Mouse (Mus musculus) adrenal gland, postnatal 4 days (tissue): Measurements from ENCODE around the gene Lpp. TPM values are rescaled to one million over a fixed set of nuclear protein-coding genes. Genes with fewer than 3 reads are reported as not detected.

ENCODE experiments used
- DNase-seq, 2 experiments: peaks; one replicate each; pipeline ENCODE4 v3.0.0; 2021 to 2022; ENCODE audit warnings: low spot score in 2 of 2, mixed read lengths in 2 of 2
- total RNA-seq, 2 experiments: library from RNA; stranded (reverse); gene quantifications; 2 replicates each; pipeline ENCODE4 v1.2.3; 2021

The Lpp gene
- total RNA-seq, 2 experiments from 2014 or later, result 70.2 to 80.0 TPM

DNA sequence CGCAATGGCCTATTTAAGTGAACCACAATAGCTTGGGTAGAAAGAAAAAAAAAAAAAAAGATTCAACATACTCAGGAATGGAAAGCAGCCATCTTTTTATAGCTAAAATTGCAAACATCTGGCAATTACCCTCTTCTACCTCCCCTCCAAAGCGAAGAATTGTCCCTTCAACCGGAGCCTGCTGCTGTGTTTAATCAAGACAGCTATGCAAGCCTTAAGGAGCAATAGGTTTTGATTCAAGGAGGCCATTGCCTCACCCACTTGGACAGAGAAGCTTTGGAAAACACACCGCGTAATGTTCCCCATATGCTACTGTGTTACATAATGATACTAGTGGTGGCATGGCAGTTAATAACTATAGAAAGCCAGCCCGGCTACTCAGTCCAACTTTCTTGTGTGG, 226.2 kb downstream of the Lpp start:
- DNase-seq, result no peak

DNA sequence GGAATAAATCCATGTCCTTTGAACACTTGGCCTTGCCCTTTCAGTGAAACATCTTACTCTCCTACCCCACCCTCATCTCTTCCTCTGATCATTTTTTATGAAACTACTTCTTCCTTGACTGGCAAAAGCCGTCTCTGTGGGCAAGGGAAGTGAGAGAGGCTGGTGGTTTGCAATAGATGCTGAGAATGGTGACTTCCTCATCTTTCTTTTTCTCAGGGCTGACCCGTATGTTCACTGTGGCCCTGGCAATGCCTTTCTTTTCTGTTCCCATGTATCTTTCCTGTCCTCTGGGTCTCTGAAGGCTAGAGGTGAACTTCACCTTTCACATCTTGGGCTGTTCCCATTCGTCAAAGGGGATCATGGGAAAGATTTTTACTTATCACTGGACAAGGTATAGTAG, 226.7 kb downstream of the Lpp start:
- DNase-seq, result no peak

DNA sequence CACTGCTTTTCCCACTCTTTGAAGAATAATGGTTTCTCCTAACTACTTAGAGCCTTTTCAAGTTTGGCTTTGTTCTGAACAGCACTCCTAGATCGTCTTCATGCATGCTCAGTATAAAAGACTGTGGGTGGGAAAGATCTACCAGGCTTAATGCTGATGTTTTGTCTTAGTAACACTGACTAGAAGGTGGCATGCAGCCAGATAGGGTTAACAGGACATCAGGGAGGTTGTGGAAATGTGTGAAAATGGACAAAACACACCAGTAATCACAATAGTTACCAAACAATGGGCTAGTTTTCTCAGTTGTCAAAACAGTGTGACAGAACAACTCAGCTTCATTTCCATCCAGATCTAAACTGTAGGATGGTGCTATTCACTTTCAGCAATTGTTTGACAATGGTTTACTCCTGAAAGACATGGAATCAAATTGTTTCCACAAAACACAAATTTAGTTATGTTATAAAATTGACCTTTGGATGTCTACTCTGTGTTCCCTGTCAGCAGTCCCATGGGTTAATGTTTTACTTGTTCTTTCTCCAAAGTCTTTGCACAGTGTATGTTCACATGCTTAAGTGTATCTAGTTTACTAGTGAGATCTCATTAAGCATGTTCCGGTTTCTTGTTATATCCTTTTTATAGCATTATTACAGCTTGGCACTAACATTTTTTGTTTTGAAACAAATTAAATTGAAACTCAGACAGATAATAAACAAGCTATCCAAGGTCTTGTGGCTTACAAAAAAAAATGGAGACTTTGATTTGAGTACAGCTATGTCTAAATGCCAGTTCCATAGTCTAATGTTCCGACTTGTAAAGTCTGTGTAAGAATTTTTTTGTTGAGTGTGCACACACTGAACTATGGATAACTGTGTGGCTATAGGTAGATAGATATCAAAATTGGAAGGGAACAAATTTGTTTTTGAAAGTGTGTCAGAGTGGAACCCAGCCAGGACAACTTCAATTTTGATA, 229.2 kb downstream of the Lpp start:
- DNase-seq, result no peak

DNA sequence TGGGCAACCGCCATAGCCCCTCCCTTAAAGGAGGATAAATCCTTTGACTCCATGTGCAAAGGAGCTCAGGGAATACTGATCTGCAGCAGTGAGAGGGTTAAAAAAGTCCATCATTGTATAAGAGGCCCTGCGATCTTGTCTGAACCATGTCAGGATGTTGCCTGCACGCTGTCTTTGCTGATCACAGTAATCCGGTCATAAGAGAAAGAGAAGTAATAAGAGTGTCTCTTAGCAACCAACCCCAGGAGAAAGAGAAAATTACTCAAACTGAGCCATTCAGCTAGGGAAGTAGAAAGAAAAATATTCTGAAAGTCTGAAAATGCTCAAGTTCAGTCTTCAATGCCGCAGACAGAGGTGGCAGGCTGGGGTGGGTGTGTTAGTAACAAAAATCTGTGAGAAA, 231.0 kb downstream of the Lpp start:
- DNase-seq, result no peak

DNA sequence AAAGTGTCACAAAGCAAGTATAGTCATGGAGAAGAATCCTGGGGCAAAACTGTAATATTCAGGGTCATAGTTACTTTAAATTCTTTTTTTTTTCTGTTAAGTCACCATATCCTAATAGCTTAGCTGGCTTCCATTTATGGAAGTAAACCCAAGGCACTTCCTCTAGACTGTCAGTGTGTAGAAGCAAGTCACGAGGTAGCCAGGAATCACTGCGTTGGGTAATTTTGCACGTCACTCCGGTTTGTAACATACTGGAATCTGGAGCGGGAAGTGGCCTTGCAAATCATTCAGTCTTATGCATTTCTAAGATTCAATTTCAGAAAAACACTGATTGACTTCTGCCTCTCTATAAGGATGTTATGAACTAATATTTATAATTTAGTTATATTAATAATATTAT, 232.3 kb downstream of the Lpp start:
- no peak for DNase-seq

DNA sequence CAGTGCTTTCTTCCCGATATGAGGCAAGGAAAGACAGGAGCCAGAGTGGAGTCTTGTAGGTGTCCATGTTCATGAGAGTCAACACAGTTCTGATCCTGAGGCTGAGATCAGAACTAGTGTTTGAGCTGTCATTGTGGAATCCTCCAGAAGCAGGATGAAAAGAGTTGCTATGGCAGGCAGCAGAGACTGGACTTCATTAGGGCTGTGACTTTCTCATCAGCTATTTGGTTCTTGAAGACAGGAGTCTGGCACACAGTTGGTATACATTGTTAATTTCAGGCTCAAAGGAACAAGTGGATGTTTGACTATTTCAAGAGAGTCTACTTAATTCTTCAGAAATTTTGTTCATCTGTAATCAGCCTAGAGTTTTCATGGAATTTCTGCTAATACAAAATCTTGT, 235.5 kb downstream of the Lpp start:
- no peak for DNase-seq

DNA sequence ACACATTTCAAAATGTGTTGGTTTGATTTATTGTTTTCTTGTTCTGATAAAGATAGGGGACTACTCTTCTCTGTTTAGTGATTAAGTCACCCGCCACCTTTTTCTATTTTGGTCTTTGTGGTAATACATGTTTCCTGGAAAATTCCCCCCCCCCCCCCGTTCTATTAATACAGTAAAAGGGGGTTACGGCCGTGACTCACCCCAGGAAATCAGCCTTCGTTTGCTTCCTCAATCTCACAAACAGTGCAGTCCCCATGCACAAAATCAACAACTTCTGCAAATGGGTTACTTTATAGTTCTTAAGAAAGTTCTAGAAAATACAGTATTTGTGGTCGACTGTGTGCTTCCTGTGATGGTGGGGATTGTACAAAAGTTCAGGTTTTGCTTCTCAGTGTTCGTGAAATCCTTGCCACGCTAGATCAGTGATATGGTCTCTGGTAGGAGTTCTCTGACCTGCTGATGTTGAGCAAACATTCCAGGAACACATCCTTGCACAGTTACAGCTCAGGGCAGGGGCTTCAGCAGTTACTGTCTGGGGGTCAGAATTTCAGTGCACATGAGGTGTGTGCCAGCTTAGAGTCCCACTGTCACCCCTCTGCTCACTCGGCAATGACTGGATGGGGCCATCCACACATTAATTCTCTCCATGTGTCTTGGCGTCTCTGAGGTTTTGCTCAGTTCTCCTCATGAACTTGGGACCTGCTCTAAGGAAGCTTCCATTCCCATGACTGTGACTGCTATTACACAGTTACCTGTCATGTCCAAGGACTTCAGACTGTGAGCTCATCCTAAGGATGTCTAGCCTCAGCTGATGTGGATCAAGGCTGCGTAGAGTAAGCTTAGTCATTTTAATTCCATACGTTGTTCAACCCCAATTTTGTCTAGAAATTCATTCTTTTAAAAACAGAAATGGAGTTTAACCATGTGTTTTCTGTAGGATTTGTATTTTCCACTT, 236.2 kb downstream of the Lpp start:
- DNase-seq, result no peak

DNA sequence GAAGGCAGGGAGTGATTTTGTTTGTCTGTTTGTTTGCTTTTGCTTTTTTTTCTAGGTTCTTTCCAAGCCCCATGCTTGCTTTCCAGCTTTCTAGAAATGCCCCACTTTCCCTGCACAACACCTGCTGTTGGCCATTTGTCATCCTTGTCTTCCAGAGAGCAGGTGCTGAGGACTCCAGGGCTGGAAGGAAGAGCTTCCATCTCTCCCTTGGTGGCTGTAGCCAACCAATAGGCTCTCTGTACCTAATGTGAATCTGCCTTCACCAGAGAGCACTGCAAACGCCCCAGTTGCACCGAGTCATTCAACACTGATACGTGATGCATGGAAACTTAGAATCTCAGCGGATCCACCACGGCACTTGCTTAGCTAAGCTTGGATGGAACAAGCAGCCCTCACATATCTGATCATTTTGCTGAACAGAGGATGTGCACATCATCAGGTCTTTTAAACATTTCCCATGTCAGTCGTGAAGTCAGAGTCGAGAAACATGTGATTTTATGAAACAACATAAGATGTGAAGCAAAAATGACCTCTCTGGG, 242.1 kb downstream of the Lpp start:
- no peak for DNase-seq

DNA sequence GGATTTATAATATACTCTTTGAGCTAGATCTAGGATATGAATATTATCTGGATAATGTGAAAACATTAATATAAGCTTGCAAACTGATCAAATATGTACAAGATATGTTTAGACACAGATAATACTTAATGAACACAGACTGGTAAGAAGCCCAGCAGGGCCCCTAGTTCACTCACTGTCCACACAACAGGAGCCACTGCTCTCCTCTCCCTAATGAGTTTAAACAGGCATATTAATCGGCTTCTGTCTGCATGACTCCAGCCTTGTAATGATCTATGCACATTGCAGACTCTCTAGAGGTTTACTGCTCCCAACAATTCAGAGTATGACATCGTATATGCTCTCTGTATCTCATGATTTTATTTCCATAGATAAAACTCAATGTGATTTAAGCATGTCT, 243.6 kb downstream of the Lpp start:
- DNase-seq, result no peak

DNA sequence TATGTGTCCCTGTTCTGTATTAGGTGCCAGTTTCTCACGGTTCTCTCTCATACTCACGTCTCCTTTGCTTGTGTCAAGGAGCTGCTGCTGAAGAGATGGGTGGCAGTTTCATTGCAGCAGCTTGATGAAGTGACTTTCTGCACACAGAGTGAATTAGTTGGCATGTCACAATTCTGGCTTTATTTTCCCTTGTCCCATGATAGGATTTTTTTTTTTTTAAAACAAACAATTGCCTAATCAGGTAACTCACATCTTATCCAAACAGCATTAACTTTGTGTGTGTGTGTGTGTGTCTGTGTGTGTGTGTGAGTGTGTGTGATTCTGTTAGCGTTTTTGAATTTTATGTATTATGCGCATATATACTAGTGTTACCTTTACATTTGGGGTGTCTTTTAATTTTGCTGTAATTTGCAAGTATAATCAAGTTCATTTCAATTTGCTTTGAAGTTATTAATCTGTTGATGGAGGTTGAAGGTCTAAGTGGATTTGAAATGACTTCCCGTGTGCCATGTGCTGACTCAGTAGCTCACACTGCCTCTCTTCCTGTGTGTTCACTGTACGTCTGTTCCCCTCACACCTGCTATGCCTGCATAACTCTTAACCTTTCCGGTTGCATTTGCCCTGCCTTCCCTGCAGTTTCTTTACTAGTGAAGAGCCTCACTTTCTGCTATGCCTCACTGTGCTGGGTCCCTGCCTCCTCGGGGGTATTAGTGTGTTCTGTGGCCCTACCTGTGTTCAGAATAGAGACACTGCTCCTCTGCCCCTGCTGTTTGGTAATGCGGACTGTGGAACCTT, 247.9 kb downstream of the Lpp start:
- DNase-seq, result no peak

DNA sequence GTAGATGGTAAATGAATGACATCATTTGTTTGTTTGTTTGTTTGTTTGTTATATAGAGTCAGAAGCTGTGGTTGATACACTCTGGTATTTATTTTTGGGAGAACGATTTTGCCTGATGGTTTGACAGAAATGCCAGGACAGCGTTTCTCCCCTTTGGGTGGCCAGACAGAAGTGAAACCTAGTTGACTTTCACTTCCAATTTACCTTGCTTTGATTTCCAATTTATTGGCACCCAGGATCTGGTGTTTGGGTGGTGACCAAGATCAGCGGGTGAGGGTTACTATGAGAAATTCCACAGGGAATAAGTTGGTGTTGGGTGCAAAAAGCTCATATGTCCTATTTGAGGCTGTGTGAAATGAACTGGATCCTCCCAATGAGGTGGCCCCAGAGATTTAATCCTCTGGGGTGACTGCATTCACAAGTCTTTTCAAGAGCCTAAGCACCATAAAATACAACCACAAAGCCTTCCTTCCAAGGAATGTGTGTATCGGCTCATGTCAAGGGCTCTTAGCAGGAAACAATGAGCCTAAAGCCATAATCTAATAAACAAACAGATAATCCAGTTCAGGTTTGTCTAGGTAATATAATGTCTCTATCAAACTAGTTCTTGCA, 249.8 kb downstream of the Lpp start:
- no peak for DNase-seq

DNA sequence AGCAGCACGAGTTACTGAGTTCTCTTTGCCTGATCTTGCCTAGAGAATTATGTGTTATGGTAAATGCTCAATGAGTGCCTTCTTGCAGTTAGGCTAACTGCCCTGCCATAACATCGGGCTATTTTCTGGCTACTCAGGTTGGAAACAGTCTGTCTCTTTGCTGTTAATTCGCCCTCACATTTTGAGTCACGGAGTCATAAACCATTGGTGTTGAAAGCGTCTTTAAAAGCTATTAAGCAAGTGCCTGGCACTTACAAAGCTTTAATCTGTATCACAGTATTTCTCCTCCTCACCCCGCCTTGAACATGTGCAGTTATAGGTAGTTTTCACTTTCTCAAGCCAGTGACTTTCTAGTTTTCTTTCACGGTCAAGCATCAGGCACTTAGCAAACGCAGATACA, 250.8 kb downstream of the Lpp start:
- no peak for DNase-seq

DNA sequence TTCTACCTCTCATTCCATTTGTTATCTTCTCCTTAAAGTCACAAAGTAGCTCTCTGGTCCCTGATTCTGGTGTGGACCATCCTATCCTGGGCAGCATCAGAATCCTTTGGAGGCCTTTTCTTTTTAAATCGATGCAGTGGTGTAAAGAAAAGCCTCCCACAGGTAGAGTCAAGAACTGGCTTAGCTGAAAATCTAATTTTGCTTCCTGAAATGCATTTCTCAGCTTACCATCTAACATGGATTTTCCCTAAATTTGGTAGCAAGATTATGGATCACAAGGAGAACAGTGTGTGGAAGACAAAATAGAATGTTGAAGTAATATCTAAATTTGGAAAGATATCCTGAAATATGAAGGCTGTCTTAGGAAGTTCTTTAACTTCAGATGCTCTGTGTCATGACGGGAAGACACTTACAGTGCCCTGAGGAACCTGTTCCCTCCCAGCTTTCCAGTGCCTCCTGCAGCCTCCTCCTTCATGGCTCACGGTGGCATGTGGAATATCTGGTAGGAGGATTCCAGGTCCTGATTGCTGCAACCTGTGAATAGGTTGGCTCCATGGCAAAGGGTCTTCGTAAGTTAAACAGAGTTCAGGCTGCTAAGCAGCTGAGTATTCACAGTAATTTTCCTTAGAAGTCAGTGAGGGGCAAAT, 251.6 kb downstream of the Lpp start:
- DNase-seq, result no peak

DNA sequence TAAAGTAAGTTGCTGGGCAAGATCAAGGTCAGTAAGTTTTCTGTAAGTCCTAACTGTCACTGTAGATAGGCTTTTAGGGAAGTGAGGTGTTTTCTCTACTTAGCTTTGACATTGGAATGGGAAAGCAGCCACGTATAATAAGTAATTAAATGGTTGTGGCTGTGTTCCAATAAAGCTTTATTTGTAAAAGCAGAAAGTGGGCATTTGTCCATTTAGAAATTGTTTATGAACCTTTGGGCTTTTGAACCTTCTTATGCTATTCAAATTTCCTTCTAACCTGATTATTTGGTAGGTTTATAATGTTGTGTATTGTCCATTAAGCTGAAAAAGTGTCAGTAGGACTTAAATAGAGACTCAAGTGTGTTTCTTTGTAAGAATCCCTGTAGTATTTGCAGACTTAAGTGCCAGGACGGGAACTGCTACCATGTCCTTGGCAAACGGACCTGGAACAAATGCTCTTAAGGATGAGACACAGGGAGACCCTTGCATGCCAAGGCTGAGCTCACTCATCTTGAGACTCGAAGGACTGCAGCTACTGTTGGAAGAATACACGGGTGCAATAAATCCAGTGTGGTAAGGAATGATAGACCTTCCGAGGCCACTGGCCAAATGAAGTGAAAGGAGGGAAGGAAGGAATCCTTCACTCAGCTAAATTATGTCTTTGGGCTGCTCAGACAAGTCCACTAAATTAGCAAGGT, 252.7 kb downstream of the Lpp start:
- DNase-seq, result no peak

DNA sequence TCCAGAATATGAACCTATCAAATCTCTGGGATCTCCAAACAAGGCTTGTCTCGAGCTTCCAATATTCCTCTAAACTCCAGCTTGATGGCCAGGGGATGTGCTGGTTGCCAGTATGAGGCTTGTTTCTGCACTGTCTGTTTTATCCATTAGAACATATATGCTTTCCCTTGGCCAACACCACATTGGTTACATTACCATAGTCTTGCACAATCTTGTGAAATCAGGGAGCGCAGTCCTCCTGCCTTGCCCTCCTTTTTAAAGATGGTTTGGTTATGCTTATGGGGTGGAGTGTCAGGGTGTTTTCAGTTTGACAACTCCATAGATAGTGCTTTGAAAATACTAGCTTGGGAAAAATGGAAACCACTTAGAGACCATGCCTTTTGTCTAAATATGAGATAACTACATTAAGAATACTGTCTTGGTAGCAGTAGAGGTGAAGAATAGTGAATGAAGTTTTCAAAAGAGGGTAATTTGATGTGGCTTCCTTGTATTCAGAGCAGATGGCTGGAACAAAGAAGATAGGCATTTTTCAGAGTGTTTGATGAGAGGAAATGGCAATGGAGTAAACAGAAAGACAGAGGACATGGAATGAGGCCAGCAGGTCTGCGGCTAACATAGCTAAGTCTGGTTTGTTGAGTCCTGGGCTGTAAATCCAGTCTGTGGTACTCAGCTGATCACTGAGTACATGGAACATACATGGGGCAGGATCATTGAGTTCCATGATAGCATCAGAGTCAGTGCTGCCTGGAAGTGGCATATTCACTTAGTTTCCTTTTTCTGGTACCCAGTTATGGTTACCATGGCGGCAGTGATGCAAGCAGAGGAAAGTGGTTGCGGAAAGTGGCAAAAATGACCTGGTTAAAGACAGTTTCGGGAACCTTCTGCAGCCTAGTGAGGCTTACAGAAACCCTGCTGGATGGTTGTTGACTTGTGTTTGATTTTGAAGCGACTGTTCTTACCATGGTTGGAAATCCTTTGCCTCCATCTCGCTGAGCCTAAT, 258.6 kb downstream of the Lpp start:
- DNase-seq, result no peak

DNA sequence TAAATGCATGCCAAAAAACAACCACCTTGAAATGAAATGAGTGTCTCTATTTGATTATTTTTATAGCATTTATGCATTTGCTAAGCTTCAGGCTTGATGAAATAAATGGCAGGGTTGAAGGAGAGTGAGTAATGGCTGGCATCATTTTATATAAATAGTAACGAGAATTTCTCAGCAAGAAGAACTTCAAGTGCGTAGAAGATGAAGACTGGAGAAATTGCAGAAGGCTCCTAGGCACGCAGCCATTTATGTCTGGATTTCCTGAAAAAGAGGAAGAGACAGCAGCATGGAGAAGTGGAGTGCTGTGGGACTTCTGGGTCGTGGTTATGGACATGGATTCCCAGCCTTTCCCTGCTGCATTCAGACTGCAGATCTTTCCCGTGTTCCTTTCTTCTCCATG, 259.7 kb downstream of the Lpp start:
- no peak for DNase-seq

DNA sequence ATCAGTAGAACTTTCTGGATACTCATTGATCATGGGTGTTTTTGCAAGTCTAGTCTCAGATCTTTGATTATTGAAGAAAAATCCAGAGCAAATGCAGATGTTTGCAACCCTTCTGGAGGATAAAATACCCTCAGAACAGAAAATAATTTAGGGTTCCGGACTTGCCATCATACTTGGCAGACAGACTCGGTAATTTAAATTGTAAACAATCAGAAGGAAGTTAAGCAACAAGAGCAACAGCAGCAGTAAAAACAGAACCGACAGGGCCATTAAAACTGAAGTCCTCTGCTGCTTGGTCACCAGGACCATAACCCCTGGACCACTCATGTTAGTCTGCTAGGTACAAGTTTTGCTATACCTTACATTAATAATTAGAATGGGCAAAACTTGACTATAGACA, 261.8 kb downstream of the Lpp start:
- DNase-seq, result no peak

DNA sequence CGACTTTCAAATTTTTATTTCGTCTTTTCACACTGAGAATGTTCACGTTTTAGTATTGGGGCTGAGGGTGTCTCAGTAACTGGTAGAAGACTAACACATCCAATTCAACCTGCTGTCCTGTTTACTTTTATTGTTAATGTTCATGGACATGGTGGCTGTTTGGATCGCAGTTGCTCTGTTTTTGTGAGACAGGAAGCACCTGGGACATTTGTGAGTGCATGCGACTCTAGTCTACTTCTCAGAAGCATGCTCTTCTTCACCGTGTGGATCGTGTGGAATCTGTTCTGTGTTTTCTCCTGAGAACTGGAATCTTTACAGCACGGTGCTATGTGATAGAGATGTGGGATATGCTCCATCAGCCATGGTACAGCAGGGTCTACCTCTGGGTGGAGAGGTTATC, 262.7 kb downstream of the Lpp start:
- DNase-seq, result no peak
